Mouse (Mus musculus) C2C12 (cell line): Measurements from ENCODE around the gene Efcab2.

ENCODE experiments used
- CEBPB ChIP-seq: IDR thresholded peaks from one replicate; pipeline ENCODE4 v1.6.1; 2011; ENCODE audit warnings: low read depth, mild to moderate bottlenecking, control low read depth, moderate library complexity
- CTCF ChIP-seq: IDR thresholded peaks from one replicate; pipeline ENCODE4 v1.5.1; 2011; ENCODE audit not compliant: control insufficient read depth, insufficient read depth, insufficient read length
- FOSL1 ChIP-seq: IDR thresholded peaks from one replicate; pipeline ENCODE4 v1.8.0; 2011; ENCODE audit warnings: mild to moderate bottlenecking, low read length; ENCODE audit not compliant: poor library complexity, insufficient read depth, severe bottlenecking
- MAX ChIP-seq: IDR thresholded peaks from one replicate; pipeline ENCODE4 v1.6.1; 2011; ENCODE audit warnings: mild to moderate bottlenecking, control low read depth
- MYOD1 ChIP-seq: IDR thresholded peaks from one replicate; pipeline ENCODE4 v1.6.1; 2011; ENCODE audit warnings: low read depth; ENCODE audit not compliant: control insufficient read depth, insufficient read length
- MYOG ChIP-seq: IDR thresholded peaks from one replicate; pipeline ENCODE4 v1.6.1; 2011; ENCODE audit not compliant: control insufficient read depth, insufficient read length; ENCODE audit errors: extremely low read depth
- USF1 ChIP-seq: IDR thresholded peaks from one replicate; pipeline ENCODE4 v1.6.1; 2011; ENCODE audit warnings: low read depth, mild to moderate bottlenecking, control low read depth, moderate library complexity

DNA sequence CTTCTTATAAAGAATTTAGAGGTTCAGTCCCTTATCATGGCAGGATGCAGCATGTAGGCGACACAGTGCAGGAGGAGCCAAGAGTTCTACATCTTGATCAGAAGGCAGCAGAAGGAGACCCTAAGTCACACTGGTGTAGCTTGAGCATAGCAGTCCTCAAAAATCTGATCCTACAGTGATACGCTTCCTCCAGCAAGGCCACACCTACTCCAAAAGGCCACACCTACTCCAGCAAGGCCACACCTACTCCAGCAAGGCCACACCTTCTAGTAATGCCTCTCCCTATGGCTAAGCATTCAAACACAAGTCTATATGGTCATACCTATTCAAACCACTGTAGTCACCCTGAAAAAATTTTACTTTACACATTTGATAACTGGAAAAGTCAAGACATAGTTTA is 29.8 kb upstream of the Efcab2 start:
- TF ChIP-seq CTCF (no peak), MYOD1 (no peak), MAX (no peak), USF1 (no peak), MYOG (no peak), FOSL1 (no peak), CEBPB (no peak)
